Mouse (Mus musculus) midbrain, embryonic 16.5 days (tissue): ENCODE measurements around the gene Cenpq. TPM values are rescaled to one million over a fixed set of nuclear protein-coding genes. Genes with fewer than 3 reads are reported as not detected.

ENCODE experiments used
- ATAC-seq: fragments of 200-750 bp; cut with Nextera tagmentation; 2 replicates; pipeline ENCODE4 v1.8.0; 2017; ENCODE audit warnings: moderate TSS enrichment
- H3K27ac ChIP-seq: fragments of 300-500 bp; sonication (generic); 2 replicates; pipeline ENCODE4 v1.5.1; 2014; ENCODE audit warnings: mild to moderate bottlenecking, low read length, mixed read lengths
- H3K27me3 ChIP-seq: fragments of 300-500 bp; sonication (generic); 2 replicates; pipeline ENCODE4 v1.6.1; 2014; ENCODE audit warnings: low read depth, low read length, mixed read lengths; ENCODE audit not compliant: control insufficient read depth, insufficient read depth
- H3K36me3 ChIP-seq: fragments of 300-500 bp; sonication (generic); 2 replicates; pipeline ENCODE4 v1.6.1; 2014; ENCODE audit warnings: mild to moderate bottlenecking, low read length, moderate library complexity, mixed read lengths; ENCODE audit not compliant: control insufficient read depth, insufficient read depth
- H3K4me1 ChIP-seq: fragments of 300-500 bp; sonication (generic); 2 replicates; pipeline ENCODE4 v1.6.1; 2014; ENCODE audit warnings: mild to moderate bottlenecking, low read length, mixed read lengths; ENCODE audit not compliant: control insufficient read depth, insufficient read depth
- H3K4me2 ChIP-seq: fragments of 300-500 bp; sonication (generic); 2 replicates; pipeline ENCODE4 v1.6.1; 2014; ENCODE audit warnings: mild to moderate bottlenecking, low read length, mixed read lengths
- H3K4me3 ChIP-seq: fragments of 300-500 bp; sonication (generic); 2 replicates; pipeline ENCODE4 v1.5.1; 2014; ENCODE audit warnings: low read depth, mild to moderate bottlenecking, low read length, moderate library complexity, mixed read lengths
- H3K9ac ChIP-seq: fragments of 300-500 bp; sonication (generic); 2 replicates; pipeline ENCODE4 v1.6.1; 2014; ENCODE audit warnings: low read depth, low read length, mixed read lengths
- H3K9me3 ChIP-seq: fragments of 300-500 bp; sonication (generic); replicated peaks from 2 replicates; pipeline ENCODE4 v1.6.1; 2014; ENCODE audit warnings: mild to moderate bottlenecking, low read length, mixed read lengths; ENCODE audit not compliant: control insufficient read depth, poor library complexity, severe bottlenecking
- WGBS: fragments of 180-500 bp; shearing (Covaris S2); extraction: QIAGEN DNeasy Blood & Tissue Kit; methylation state at CpG from one replicate; pipeline ENCODE4 v1.1.7; 2014; 5-methylcytosine and 5-hydroxymethylcytosine counted together
- polyA plus RNA-seq: library from polyadenylated mRNA; unstranded; fragments of >200 nt; fragmentation: Nextera tagmentation; extraction: Ambion mirVana; gene quantifications from 2 replicates; pipeline ENCODE4 v1.2.1, GENCODE M21; 2015

The Cenpq gene
- polyA plus RNA-seq = 8.5 and 9.0 TPM in 2 replicates

DNA sequence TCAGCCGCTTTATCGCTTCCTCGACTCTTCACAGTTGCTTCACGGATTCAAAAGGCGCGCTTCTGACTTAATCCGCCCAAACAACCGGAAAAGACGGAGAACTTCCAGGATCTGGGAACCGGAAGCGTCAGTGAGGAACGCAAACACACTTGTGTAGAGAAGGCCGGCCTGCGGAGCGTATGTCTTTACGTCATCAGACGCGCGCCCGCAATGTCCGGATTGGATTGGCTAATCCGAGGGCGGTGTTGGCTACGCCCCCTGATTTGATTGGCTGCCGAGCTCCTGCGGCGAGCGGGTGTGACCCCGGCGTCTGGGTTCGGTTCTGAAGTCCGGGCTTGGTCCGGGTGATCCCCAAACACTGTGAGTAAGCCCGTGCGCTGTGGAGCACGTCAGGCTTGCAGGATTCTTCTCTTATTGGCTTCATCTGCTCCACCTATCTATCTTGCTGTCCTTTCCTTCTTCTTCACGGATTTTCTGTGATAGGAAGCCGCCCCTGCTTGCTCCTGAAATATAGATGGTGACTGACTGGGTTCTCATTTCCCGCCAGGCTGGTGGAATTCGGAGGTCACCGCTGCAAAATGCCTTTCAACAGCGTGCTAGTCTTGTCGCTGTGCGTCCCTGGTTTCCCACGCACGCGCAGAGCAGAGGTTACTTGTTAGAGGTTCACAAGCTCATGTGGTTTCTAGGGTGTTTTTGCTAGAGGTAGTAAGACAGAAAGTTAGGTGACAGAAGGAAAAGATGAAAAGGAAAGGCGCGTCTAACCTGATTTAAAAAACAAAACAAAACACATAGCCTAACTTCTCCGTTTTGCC is at the start of gene Cenpq, which contains the start of gene Mut:
Cenpq (minus strand) TSS at position 628 of the 812 bp plus-strand sequence.
Mut (plus strand) TSS at position 266 of the 812 bp plus-strand sequence.
- Histone ChIP-seq H3K4me1 (peaks cover 14% of the 10 kb centered on the region), H3K4me3 (peak within 1 kb of the TSS; percentile 61), H3K27me3 (no peaks in the 10 kb centered on the region), H3K9ac (peak within 1 kb of the TSS; percentile 72), H3K9me3 (no peaks in the 10 kb centered on the region), H3K4me2 (peak within 1 kb of the TSS; percentile 79), H3K27ac (peak within 1 kb of the TSS; percentile 92), H3K36me3 (peaks cover 3% of the 10 kb centered on the region; the same call in 1 of the 2 replicates)
- ATAC-seq = peak; percentile 100
- under 1% methylated on average over 50 of the region's 50 CpGs for WGBS

DNA sequence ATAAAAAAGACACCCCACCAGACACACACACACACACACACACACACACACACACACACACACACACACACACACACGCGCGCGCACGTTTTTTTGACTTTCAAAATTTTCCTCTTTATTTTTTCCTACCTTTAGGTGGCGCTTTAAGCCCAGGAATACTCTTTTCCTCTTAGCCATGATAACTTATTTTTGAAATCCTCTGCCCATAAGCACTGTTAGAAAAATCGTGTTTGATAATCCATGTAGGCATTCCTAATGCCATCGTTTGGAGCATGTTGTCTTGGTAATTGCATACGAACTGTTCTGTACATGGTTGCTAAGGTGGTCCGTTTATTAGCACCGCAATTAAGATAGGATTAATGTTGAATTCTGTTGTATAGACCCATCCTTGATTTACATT is 43.1 kb upstream of the Cenpq start:
- 69% methylated on average over 11 of the region's 11 CpGs for WGBS
- peak; percentile 85 for ATAC-seq

DNA sequence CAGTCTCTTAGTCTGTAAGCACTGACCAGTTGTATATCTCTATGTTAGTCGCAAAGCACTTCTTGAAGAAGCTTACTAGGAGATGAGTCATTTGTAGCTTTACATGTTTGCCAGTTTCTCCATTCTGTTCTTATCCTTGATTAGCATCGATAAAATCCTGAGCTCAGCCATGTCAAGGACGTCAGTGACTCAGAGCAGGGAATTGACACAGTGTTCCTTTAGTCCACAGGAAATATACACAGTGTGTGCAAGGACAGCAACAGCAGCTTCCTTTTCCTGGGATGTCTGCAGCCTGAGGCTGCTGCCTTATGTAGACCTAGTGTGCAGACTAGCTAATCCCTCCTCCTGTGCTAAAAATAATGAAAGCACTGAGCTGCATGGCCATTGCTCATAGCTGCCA is 13.7 kb upstream of the Cenpq start:
- H3K27ac ChIP-seq = no peak overlapping the region
- no peak for ATAC-seq
- 94% methylated on average over 3 of the region's 3 CpGs for WGBS
- H3K4me2 ChIP-seq = no peak overlapping the region
- no peaks in the 10 kb centered on the region for H3K9me3 ChIP-seq
- H3K4me1 ChIP-seq = no peaks in the 10 kb centered on the region
- peaks cover 3% of the 10 kb centered on the region; the same call in 1 of the 2 replicates for H3K36me3 ChIP-seq
- H3K4me3 ChIP-seq = no peak overlapping the region
- H3K9ac ChIP-seq = no peak overlapping the region
- H3K27me3 ChIP-seq = no peaks in the 10 kb centered on the region

More for the DNA sequence above, 43.1 kb upstream of the Cenpq start:
- Histone ChIP-seq H3K27ac (no peak overlapping the region), H3K9ac (no peak overlapping the region), H3K4me2 (no peak overlapping the region), H3K36me3 (no peaks in the 10 kb centered on the region), H3K9me3 (no peaks in the 10 kb centered on the region), H3K4me1 (no peaks in the 10 kb centered on the region), H3K27me3 (no peaks in the 10 kb centered on the region), H3K4me3 (no peak overlapping the region)

DNA sequence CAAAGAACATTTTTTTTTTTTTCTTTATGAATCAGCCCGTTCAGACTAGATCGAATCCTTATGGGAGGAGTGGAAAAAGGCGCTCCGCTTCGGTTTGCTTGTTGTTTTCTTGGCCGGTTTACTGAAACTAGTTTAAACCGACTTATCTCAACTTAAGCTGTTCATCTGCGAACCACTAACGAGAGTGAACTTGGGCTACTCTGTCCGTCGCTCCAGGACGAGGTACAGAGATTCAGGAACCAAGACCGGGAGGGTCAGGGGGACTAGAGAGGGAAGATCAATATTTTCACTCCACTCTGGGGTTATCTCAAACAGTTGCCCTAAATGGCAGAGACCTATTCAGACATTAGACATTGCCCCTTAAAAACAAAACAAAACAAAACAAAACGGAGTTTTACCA is 862 bp downstream of the Cenpq start:
- H3K36me3 ChIP-seq = peaks cover 3% of the 10 kb centered on the region; the same call in 1 of the 2 replicates
- peak overlapping the region; percentile 79 for H3K4me2 ChIP-seq
- ATAC-seq = peak; percentile 39

DNA sequence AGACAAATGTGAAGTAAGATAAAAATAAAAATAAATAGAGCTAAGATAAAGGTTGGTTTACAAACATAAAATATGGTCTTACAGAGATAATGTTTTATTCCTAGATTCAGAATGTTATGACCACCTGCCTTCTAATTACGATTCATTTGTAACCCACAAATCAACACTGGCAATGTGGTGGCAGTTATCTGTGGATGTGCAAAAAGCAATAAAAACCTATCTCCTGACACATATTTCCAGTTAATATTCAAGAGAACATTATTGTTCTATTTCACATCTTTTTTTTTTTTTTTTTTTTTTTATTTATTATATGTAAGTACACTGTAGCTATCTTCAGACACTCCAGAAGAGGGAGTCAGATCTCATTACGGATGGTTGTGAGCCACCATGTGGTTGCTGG is 19.3 kb downstream of the Cenpq start:
- Histone ChIP-seq H3K4me1 (no peaks in the 10 kb centered on the region), H3K9me3 (no peaks in the 10 kb centered on the region), H3K4me2 (no peak overlapping the region), H3K27ac (no peak overlapping the region), H3K4me3 (no peak overlapping the region), H3K27me3 (no peaks in the 10 kb centered on the region), H3K36me3 (no peaks in the 10 kb centered on the region), H3K9ac (no peak overlapping the region)
- no peak for ATAC-seq
- 95% methylated on average over 1 of the region's 2 CpGs for WGBS

More for the DNA sequence above, 862 bp downstream of the Cenpq start:
- no peak overlapping the region for H3K27ac ChIP-seq
- peak overlapping the region; percentile 61 for H3K4me3 ChIP-seq
- H3K27me3 ChIP-seq = no peaks in the 10 kb centered on the region
- peak overlapping the region; percentile 30; the same call in 1 of the 2 replicates for H3K9ac ChIP-seq
- no peaks in the 10 kb centered on the region for H3K9me3 ChIP-seq
- under 1% methylated on average over 14 of the region's 14 CpGs for WGBS
- peaks cover 14% of the 10 kb centered on the region for H3K4me1 ChIP-seq

DNA sequence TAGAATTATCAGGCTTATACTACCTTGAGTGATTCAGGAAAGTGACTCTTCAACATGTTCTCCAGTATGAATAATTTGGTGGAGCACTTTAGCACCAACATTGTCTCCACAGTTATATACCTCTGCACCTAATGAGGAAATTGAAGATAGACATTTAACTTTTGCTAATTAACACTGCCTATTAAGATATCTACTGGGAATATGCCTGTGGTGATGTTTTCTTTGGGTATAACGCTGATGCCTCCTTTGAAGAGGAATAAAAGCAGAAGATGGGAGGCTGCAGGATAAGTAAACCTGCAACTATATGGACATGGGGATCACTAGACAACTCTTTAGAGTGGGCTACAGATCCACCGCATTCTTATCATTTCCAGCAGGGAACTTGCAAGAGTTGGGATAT is 20.6 kb downstream of the Cenpq start, which contains the start of gene Glyatl3:
Glyatl3 (minus strand) TSS at position 101 of the 400 bp plus-strand sequence.
- no peak for ATAC-seq

DNA sequence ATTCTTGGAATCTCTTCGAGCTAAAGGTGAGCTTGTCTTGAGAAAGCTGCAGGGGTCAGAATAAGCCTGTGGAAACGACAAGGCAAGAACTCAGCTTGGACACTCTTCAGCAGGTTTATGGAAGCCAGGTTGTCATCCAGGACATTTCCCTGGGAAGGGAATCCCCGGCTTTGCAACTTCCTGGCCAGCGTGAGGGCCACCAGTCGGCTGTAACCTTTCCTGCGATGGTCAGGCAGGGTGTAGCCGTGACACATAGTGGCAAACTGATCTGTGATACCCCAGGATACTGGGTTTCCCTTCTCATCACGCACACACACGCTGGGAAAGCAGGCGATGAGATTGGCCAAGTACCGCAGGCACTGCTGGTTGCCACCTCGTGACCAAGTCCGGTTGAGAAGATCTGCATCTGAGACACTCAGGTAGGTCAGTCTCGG is 30.1 kb downstream of the Cenpq start:
- peak overlapping the region; percentile 51 for H3K4me2 ChIP-seq
- ATAC-seq = peak; percentile 56
- no peaks in the 10 kb centered on the region for H3K36me3 ChIP-seq
- H3K27ac ChIP-seq = no peak overlapping the region
- H3K4me3 ChIP-seq = peak overlapping the region; percentile 19; the same call in 1 of the 2 replicates
- no peaks in the 10 kb centered on the region for H3K9me3 ChIP-seq
- H3K9ac ChIP-seq = no peak overlapping the region
- H3K4me1 ChIP-seq = no peaks in the 10 kb centered on the region
- 9% methylated on average over 13 of the region's 14 CpGs for WGBS
- no peaks in the 10 kb centered on the region for H3K27me3 ChIP-seq

More for the DNA sequence above, 20.6 kb downstream of the Cenpq start, which contains the start of gene Glyatl3:
- Histone ChIP-seq H3K4me3 (no peak within 1 kb of the TSS), H3K27me3 (no peaks in the 10 kb centered on the region), H3K4me2 (no peak within 1 kb of the TSS), H3K27ac (no peak within 1 kb of the TSS), H3K36me3 (no peaks in the 10 kb centered on the region), H3K4me1 (no peaks in the 10 kb centered on the region), H3K9me3 (no peaks in the 10 kb centered on the region), H3K9ac (no peak within 1 kb of the TSS)
- 97% methylated on average over 2 of the region's 2 CpGs for whole genome bisulfite sequencing

DNA sequence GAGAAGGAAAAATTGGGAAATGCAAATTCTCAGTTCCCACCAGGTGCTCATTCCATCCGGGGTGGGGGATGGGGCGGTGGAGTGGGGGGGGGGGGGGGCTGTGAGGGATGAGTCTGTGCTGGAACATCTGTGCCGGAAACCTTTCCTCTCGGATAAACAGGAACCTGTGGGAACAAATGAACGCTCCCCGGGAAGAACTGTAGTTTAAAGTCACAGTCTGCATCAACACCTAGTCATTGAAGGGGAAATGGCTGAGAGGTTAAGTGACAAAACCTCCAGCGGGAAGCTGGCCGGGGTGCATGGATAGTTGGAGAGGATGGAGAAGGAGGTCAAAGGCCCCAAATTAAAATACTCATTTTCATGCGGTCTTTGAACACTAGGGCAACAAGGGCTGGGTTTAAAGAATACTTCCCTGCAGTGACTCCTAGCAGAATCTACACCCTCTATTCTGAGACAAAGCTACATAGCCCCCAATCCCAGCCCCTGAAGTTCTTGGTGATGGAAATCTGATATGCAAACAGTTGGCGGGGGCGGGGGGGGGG is 30.7 kb downstream of the Cenpq start:
- 9% methylated on average over 11 of the region's 11 CpGs for WGBS
- H3K9me3 ChIP-seq = no peaks in the 10 kb centered on the region
- H3K27me3 ChIP-seq = no peaks in the 10 kb centered on the region
- peak overlapping the region; percentile 51 for H3K4me2 ChIP-seq
- ATAC-seq = no peak
- H3K4me3 ChIP-seq = no peak overlapping the region
- no peaks in the 10 kb centered on the region for H3K4me1 ChIP-seq
- no peak overlapping the region for H3K9ac ChIP-seq
- no peak overlapping the region for H3K27ac ChIP-seq
- no peaks in the 10 kb centered on the region for H3K36me3 ChIP-seq

DNA sequence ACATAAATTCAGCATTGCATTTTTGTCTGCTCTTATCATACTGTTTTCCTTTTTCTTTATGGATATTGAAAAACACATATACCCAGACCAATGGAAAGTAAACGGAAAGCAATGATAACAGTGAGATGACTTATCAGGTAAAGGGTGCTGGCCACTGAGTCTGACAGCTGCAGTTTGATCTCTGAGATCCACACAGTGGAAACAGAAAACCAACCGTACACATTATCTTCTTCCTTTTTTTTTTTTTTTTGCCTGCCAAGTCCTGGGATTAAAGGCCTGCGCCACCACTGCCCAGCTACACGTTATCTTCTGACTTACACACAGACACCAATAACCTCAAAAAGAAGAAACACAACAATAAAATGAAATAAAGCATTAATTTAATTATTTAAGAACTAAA is 31.5 kb downstream of the Cenpq start:
- Histone ChIP-seq H3K9ac (no peak overlapping the region), H3K4me2 (no peak overlapping the region), H3K27me3 (no peaks in the 10 kb centered on the region), H3K4me1 (no peaks in the 10 kb centered on the region), H3K9me3 (no peaks in the 10 kb centered on the region), H3K27ac (no peak overlapping the region), H3K36me3 (no peaks in the 10 kb centered on the region), H3K4me3 (no peak overlapping the region)
- ATAC-seq = no peak
- WGBS = 74% methylated on average over 4 of the region's 4 CpGs
